Mouse (Mus musculus): ENCODE data around the gene Kcnh4.

DNA sequence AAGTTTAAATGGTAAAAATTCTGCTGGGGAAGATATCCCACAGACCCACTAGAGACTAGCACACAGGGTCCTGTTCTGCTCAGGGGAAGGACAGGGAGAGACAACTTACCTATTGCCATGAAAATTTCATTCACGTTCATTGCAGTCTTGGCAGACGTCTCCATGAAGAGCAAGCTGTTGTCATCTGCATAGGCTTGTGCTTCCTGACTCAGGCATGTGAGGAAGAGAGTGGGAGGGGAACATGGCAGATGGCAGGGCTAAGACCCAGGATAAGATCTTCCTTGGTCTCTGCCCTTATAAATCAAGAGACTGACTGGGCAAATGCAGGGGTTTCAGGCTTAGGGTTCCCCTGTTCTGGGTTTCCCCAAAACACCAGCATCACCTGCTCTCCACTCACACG is 43.1 kb downstream of the Kcnh4 start:
- TF ChIP-seq CTCF (IDR thresholded peaks at IDR 0.05) (no peak), EP300 (IDR thresholded peaks at IDR 0.05; ENCODE audit: insufficient read depth, low read depth, low read length) (no peak), POLR2A (IDR thresholded peaks at IDR 0.05; ENCODE audit: insufficient read depth, low read depth, low read length) (no peak)
